Mouse (Mus musculus) embryonic facial prominence, embryonic 10.5 days (tissue): Measurements from ENCODE around the gene Cacng7. TPM values are rescaled to one million over a fixed set of nuclear protein-coding genes. Genes with fewer than 3 reads are reported as not detected.

ENCODE experiments used
- DNase-seq: peaks from one replicate; pipeline ENCODE4 v3.0.0-alpha.2; 2017; ENCODE audit warnings: low spot score
- H3K27ac ChIP-seq: fragments of 300-500 bp; sonication (generic); replicated peaks from 2 replicates; pipeline ENCODE4 v1.5.1; 2016; ENCODE audit warnings: mild to moderate bottlenecking
- H3K27me3 ChIP-seq: fragments of 300-500 bp; sonication (generic); replicated peaks from 2 replicates; pipeline ENCODE4 v1.6.1; 2016; ENCODE audit warnings: low read depth, mild to moderate bottlenecking; ENCODE audit not compliant: poor library complexity, severe bottlenecking
- H3K36me3 ChIP-seq: fragments of 300-500 bp; sonication (generic); replicated peaks from 2 replicates; pipeline ENCODE4 v1.6.1; 2016; ENCODE audit warnings: mild to moderate bottlenecking, moderate library complexity
- H3K4me1 ChIP-seq: fragments of 300-500 bp; sonication (generic); 2 replicates; pipeline ENCODE4 v1.6.1; 2016
- H3K4me3 ChIP-seq: fragments of 300-500 bp; sonication (generic); 2 replicates; pipeline ENCODE4 v1.5.1; 2016; ENCODE audit warnings: mild to moderate bottlenecking, moderate library complexity
- H3K9me3 ChIP-seq: fragments of 300-500 bp; sonication (generic); 2 replicates; pipeline ENCODE4 v1.6.1; 2016; ENCODE audit warnings: mild to moderate bottlenecking
- WGBS: fragments of 180-500 bp; shearing (Covaris S2); methylation state at CpG from one replicate; pipeline ENCODE4 v1.1.7; 2016; 5-methylcytosine and 5-hydroxymethylcytosine counted together
- polyA plus RNA-seq: library from polyadenylated mRNA; unstranded; fragments of >200 nt; fragmentation: Nextera tagmentation; extraction: Ambion mirVana; gene quantifications from 2 replicates; pipeline ENCODE4 v1.2.1, GENCODE M21; 2016

Gene Cacng7
- polyA plus RNA-seq, 1 experiment from 2014 or later = 1.2 TPM

GRCm38 (mm10) chr7:3365547-3366279 lies 33.0 kb downstream of the Cacng7 start:
- H3K9me3 ChIP-seq = no peaks in the 10 kb centered on the region
- H3K4me1 ChIP-seq = peaks cover 21% of the 10 kb centered on the region
- H3K36me3 ChIP-seq = peaks cover 55% of the 10 kb centered on the region
- no peak for DNase-seq
- peaks cover 45% of the 10 kb centered on the region for H3K27me3 ChIP-seq
- WGBS = 40% methylated on average over 11 of the region's 11 CpGs
- no peak overlapping the region for H3K27ac ChIP-seq
- no peak overlapping the region for H3K4me3 ChIP-seq

- DNase-seq = peak; percentile 29
- Histone ChIP-seq H3K4me3 (peak overlapping the region; percentile 34), H3K36me3 (peaks cover 45% of the 10 kb centered on the region), H3K27ac (no peak overlapping the region), H3K4me1 (peaks cover 21% of the 10 kb centered on the region), H3K9me3 (no peaks in the 10 kb centered on the region), H3K27me3 (peaks cover 45% of the 10 kb centered on the region)
- WGBS = 8% methylated on average over 42 of the region's 42 CpGs
Measured at GRCm38 (mm10) chr7:3366705-3367516, 34.2 kb downstream of the Cacng7 start.

- Histone ChIP-seq H3K27ac (no peak overlapping the region), H3K4me3 (peak overlapping the region; percentile 34), H3K4me1 (peaks cover 21% of the 10 kb centered on the region), H3K9me3 (no peaks in the 10 kb centered on the region), H3K27me3 (peaks cover 45% of the 10 kb centered on the region), H3K36me3 (peaks cover 41% of the 10 kb centered on the region)
- WGBS = 7% methylated on average over 11 of the region's 11 CpGs
- DNase-seq = no peak
Measured at GRCm38 (mm10) chr7:3367569-3367968, 34.8 kb downstream of the Cacng7 start.

- Histone ChIP-seq H3K4me1 (peaks cover 21% of the 10 kb centered on the region), H3K4me3 (no peak overlapping the region), H3K36me3 (peaks cover 35% of the 10 kb centered on the region), H3K27me3 (peaks cover 45% of the 10 kb centered on the region), H3K27ac (no peak overlapping the region), H3K9me3 (no peaks in the 10 kb centered on the region)
- peak; percentile 12 for DNase-seq
- WGBS = 28% methylated on average over 12 of the region's 12 CpGs
Measured at GRCm38 (mm10) chr7:3368311-3368710, 35.6 kb downstream of the Cacng7 start.

GRCm38 (mm10) chr7:3369189-3369588 lies 36.4 kb downstream of the Cacng7 start:
- WGBS = 78% methylated on average over 6 of the region's 6 CpGs
- DNase-seq = no peak
- Histone ChIP-seq H3K27ac (no peak overlapping the region), H3K4me1 (peaks cover 21% of the 10 kb centered on the region), H3K27me3 (peaks cover 45% of the 10 kb centered on the region), H3K9me3 (no peaks in the 10 kb centered on the region), H3K36me3 (peaks cover 29% of the 10 kb centered on the region), H3K4me3 (no peak overlapping the region)

GRCm38 (mm10) chr7:3370407-3370806 lies 37.7 kb downstream of the Cacng7 start:
- 49% methylated on average over 4 of the region's 4 CpGs for WGBS

GRCm38 (mm10) chr7:3372376-3372775 lies 39.6 kb downstream of the Cacng7 start:
- Histone ChIP-seq H3K27me3 (peaks cover 15% of the 10 kb centered on the region), H3K27ac (no peak overlapping the region), H3K9me3 (no peaks in the 10 kb centered on the region), H3K36me3 (no peaks in the 10 kb centered on the region), H3K4me3 (no peak overlapping the region), H3K4me1 (peaks cover 8% of the 10 kb centered on the region)
- WGBS = 64% methylated on average over 2 of the region's 2 CpGs
- DNase-seq = no peak

More at GRCm38 (mm10) chr7:3370407-3370806, 37.7 kb downstream of the Cacng7 start:
- H3K4me3 ChIP-seq = no peak overlapping the region
- H3K27me3 ChIP-seq = peaks cover 35% of the 10 kb centered on the region
- no peaks in the 10 kb centered on the region for H3K9me3 ChIP-seq
- DNase-seq = no peak
- peaks cover 21% of the 10 kb centered on the region for H3K4me1 ChIP-seq
- H3K36me3 ChIP-seq = peaks cover 17% of the 10 kb centered on the region
- H3K27ac ChIP-seq = no peak overlapping the region

GRCm38 (mm10) chr7:3373754-3374153 lies 41.0 kb downstream of the Cacng7 start:
- Histone ChIP-seq H3K4me3 (no peak overlapping the region), H3K9me3 (no peaks in the 10 kb centered on the region), H3K36me3 (no peaks in the 10 kb centered on the region), H3K4me1 (no peaks in the 10 kb centered on the region), H3K27ac (no peak overlapping the region), H3K27me3 (peaks cover 2% of the 10 kb centered on the region; the same call in 1 of the 2 replicates)
- WGBS = 88% methylated on average over 8 of the region's 8 CpGs
- no peak for DNase-seq

GRCm38 (mm10) chr7:3376831-3377230 lies 44.1 kb downstream of the Cacng7 start:
- no peak overlapping the region for H3K27ac ChIP-seq
- H3K36me3 ChIP-seq = no peaks in the 10 kb centered on the region
- no peaks in the 10 kb centered on the region for H3K27me3 ChIP-seq
- DNase-seq = peak; percentile 35
- no peaks in the 10 kb centered on the region for H3K4me1 ChIP-seq
- H3K9me3 ChIP-seq = no peaks in the 10 kb centered on the region
- 53% methylated on average over 4 of the region's 4 CpGs for WGBS
- H3K4me3 ChIP-seq = no peak overlapping the region

- DNase-seq = no peak
- Histone ChIP-seq H3K27ac (no peak overlapping the region), H3K27me3 (no peaks in the 10 kb centered on the region), H3K4me3 (no peak overlapping the region), H3K4me1 (peaks cover 3% of the 10 kb centered on the region; the same call in 1 of the 2 replicates), H3K9me3 (no peaks in the 10 kb centered on the region), H3K36me3 (no peaks in the 10 kb centered on the region)
- WGBS = 86% methylated on average over 9 of the region's 9 CpGs
Measured at GRCm38 (mm10) chr7:3382123-3382522, 49.4 kb downstream of the Cacng7 start.

- H3K36me3 ChIP-seq = no peaks in the 10 kb centered on the region
- H3K4me1 ChIP-seq = peaks cover 18% of the 10 kb centered on the region
- H3K9me3 ChIP-seq = no peaks in the 10 kb centered on the region
- H3K27ac ChIP-seq = no peak overlapping the region
- WGBS = 93% methylated on average over 5 of the region's 5 CpGs
- no peaks in the 10 kb centered on the region for H3K27me3 ChIP-seq
- DNase-seq = no peak
- H3K4me3 ChIP-seq = no peak overlapping the region
Measured at GRCm38 (mm10) chr7:3384807-3385319, 52.1 kb downstream of the Cacng7 start.

- no peaks in the 10 kb centered on the region; the same call in 1 of the 2 replicates for H3K27me3 ChIP-seq
- H3K4me1 ChIP-seq = peaks cover 30% of the 10 kb centered on the region
- no peak overlapping the region for H3K27ac ChIP-seq
- H3K4me3 ChIP-seq = no peak overlapping the region
- no peaks in the 10 kb centered on the region for H3K9me3 ChIP-seq
- no peak for DNase-seq
- no peaks in the 10 kb centered on the region for H3K36me3 ChIP-seq
- 80% methylated on average over 6 of the region's 6 CpGs for WGBS
Measured at GRCm38 (mm10) chr7:3386036-3386730, 53.4 kb downstream of the Cacng7 start.
